Mouse (Mus musculus): ENCODE data around the gene Arhgap15.

DNA sequence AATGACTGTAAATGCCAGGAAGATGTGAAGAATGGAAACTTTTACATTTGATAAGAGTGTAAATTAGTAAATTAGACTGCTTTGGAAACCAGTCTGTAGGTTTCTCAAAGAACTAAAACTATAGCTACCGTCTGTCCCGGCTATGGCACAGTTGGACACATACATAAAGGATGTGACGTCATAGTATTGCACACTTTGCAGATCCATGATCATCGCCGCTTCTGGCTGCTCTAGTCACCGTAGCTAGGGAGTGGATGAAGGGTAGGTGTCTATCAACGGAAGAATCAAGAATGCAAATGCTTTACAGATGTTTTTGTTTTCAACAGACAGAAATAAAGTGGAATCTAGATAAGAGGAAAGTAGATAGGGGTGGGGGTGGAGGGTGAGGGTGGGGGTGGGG is 11.1 kb upstream of the Arhgap15 start:
- TF ChIP-seq TBP (conservative IDR thresholded peaks at IDR 0.05; ENCODE audit: low read depth, low read length), result no peak
- TF ChIP-seq CTCF (conservative IDR thresholded peaks at IDR 0.05 in 1 of 2, IDR thresholded peaks at IDR 0.05 in 1 of 2; ENCODE audit: low read depth in 2 of 2, low read length in 2 of 2), result no peak
- TF ChIP-seq ZMIZ1 (IDR thresholded peaks at IDR 0.05; ENCODE audit: low read depth, low read length), result no peak
- TF ChIP-seq ZC3H11A (IDR thresholded peaks at IDR 0.05; ENCODE audit: low read depth, low read length), result no peak
- TF ChIP-seq RCOR1 (conservative IDR thresholded peaks at IDR 0.05; ENCODE audit: low read depth, low read length), result no peak
- TF ChIP-seq POLR2A (IDR thresholded peaks at IDR 0.05; ENCODE audit: low read depth, low read length), result peak; percentile 21; the same call in 1 of the 2 replicates

All from CH12.LX (cell line).